Mouse (Mus musculus) hindbrain, embryonic 16.5 days (tissue): ENCODE data around the gene Nop10. TPM values are rescaled to one million over a fixed set of nuclear protein-coding genes. Genes with fewer than 3 reads are reported as not detected.
"Not testable (repeated sequence)": the region's sequence is repeated elsewhere in the genome, so short reads cannot be mapped to it uniquely, and the experiment has no call there.

Source experiments
- ATAC-seq: fragments of 200-750 bp; cut with Nextera tagmentation; 2 replicates; pipeline ENCODE4 v1.8.0; 2017; ENCODE audit warnings: moderate TSS enrichment, moderate library complexity
- H3K27ac ChIP-seq: fragments of 300-500 bp; sonication (generic); 2 replicates; pipeline ENCODE4 v1.5.1; 2014; ENCODE audit warnings: low read depth, mild to moderate bottlenecking, control low read depth, low read length, moderate library complexity
- H3K27me3 ChIP-seq: fragments of 300-500 bp; sonication (generic); replicated peaks from 2 replicates; pipeline ENCODE4 v1.6.1; 2014; ENCODE audit warnings: low read length; ENCODE audit not compliant: control insufficient read depth, insufficient read depth
- H3K36me3 ChIP-seq: fragments of 300-500 bp; sonication (generic); 2 replicates; pipeline ENCODE4 v1.6.1; 2014; ENCODE audit warnings: mild to moderate bottlenecking, low read length, moderate library complexity, mixed read lengths; ENCODE audit not compliant: control insufficient read depth, insufficient read depth
- H3K4me1 ChIP-seq: fragments of 300-500 bp; sonication (generic); 2 replicates; pipeline ENCODE4 v1.6.1; 2014; ENCODE audit warnings: low read depth, low read length; ENCODE audit not compliant: control insufficient read depth, insufficient read depth
- H3K4me2 ChIP-seq: fragments of 300-500 bp; sonication (generic); 2 replicates; pipeline ENCODE4 v1.6.1; 2014; ENCODE audit warnings: mild to moderate bottlenecking, low read length, control low read depth, moderate library complexity
- H3K4me3 ChIP-seq: fragments of 300-500 bp; sonication (generic); 2 replicates; pipeline ENCODE4 v1.5.1; 2014; ENCODE audit warnings: mild to moderate bottlenecking, low read length, control low read depth, moderate library complexity
- H3K9ac ChIP-seq: fragments of 300-500 bp; sonication (generic); 2 replicates; pipeline ENCODE4 v1.6.1; 2014; ENCODE audit warnings: low read depth, mild to moderate bottlenecking, control low read depth, low read length, moderate library complexity
- H3K9me3 ChIP-seq: fragments of 300-500 bp; sonication (generic); 2 replicates; pipeline ENCODE4 v1.6.1; 2014; ENCODE audit warnings: mild to moderate bottlenecking, low read length, moderate library complexity; ENCODE audit not compliant: control insufficient read depth
- WGBS: fragments of 180-500 bp; shearing (Covaris S2); extraction: QIAGEN DNeasy Blood & Tissue Kit; methylation state at CpG from one replicate; pipeline ENCODE4 v1.1.7; 2014; 5-methylcytosine and 5-hydroxymethylcytosine counted together
- polyA plus RNA-seq: library from polyadenylated mRNA; unstranded; fragments of >200 nt; fragmentation: Nextera tagmentation; extraction: Ambion mirVana; gene quantifications from 2 replicates; pipeline ENCODE4 v1.2.1, GENCODE M21; 2015

The Nop10 gene
- polyA plus RNA-seq, 1 experiment from 2014 or later: 189 TPM

- no peak for ATAC-seq
- no peak overlapping the region for H3K4me2 ChIP-seq
- H3K27me3 ChIP-seq: no peaks in the 10 kb centered on the region
- WGBS: 93% methylated on average over 2 of the region's 2 CpGs
- no peak overlapping the region for H3K27ac ChIP-seq
- H3K4me3 ChIP-seq: no peak overlapping the region
- no peaks in the 10 kb centered on the region for H3K36me3 ChIP-seq
- H3K9me3 ChIP-seq: no peaks in the 10 kb centered on the region
- no peak overlapping the region for H3K9ac ChIP-seq
- peaks cover 9% of the 10 kb centered on the region for H3K4me1 ChIP-seq
These were observed 11.2 kb downstream of the Nop10 start for GRCm38 (mm10) chr2:112272909-112273308.

DNA sequence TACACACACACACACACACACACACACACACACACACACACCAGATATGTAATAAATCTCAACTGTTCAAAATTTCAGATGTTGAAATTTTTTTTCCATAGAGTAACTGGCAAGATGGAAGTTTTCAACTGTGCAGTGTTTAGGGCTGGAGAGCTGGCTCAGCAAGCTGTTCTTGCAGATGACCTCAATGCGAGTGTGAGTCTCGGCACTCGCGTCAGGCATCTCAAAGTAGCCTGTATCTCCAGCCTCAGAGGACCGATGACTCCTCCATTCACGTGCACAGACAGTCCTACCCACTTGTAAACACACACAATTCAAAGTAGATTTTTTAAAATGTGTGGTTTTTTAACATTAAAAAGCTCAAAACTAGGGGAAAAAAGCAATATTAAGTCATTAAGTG, 11.7 kb downstream of the Nop10 start:
- Histone ChIP-seq H3K4me3 (no peak overlapping the region), H3K9ac (no peak overlapping the region), H3K27ac (no peak overlapping the region), H3K9me3 (no peaks in the 10 kb centered on the region), H3K36me3 (no peaks in the 10 kb centered on the region), H3K4me2 (no peak overlapping the region), H3K4me1 (peaks cover 6% of the 10 kb centered on the region), H3K27me3 (no peaks in the 10 kb centered on the region)
- 94% methylated on average over 6 of the region's 6 CpGs for WGBS
- no peak for ATAC-seq

DNA sequence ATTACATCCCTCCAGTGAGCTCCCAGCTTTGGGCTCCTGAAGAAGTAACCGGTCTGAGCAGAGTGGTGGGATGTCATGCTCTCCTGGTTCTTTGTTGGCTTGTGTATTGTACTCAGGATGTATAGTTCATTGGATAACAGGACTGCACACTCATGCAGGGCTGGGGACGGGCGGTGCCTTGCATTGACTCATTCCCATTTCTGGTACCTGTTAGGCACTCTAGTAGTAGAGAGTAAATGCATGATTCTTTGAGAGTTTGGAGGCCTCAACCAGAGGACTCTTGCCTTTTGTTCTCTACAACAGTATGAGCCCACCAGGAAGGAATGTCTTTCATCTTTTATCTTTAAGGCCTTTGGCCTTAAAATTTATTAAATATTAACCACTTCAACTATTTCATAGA, 15.1 kb downstream of the Nop10 start:
- no peaks in the 10 kb centered on the region for H3K9me3 ChIP-seq
- no peaks in the 10 kb centered on the region for H3K27me3 ChIP-seq
- ATAC-seq: no peak
- H3K4me2 ChIP-seq: no peak overlapping the region
- H3K4me3 ChIP-seq: no peak overlapping the region
- no peak overlapping the region for H3K9ac ChIP-seq
- no peaks in the 10 kb centered on the region for H3K4me1 ChIP-seq
- 85% methylated on average over 3 of the region's 3 CpGs for WGBS
- no peaks in the 10 kb centered on the region for H3K36me3 ChIP-seq
- H3K27ac ChIP-seq: no peak overlapping the region

DNA sequence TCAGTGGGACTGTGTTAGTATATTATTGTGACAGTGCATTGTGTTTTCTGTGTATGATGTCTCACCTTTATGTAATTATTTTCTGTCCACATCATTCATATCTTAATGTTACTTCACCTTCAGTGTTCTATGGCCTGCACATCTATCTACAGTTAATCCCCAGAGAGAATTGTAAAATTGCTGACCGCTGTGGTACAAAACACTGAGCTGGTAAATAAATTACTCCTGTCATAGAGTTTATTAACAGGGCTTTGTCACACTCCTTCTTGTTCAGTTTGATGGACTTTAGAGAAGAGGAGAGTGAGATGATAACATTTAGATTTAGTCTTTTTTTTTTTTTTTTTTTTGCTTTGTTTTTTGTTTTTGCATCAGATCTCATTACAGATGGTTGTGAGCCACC, 21.1 kb downstream of the Nop10 start:
- Histone ChIP-seq H3K4me2 (no peak overlapping the region), H3K27me3 (no peaks in the 10 kb centered on the region), H3K4me3 (no peak overlapping the region), H3K9ac (no peak overlapping the region), H3K36me3 (no peaks in the 10 kb centered on the region), H3K27ac (no peak overlapping the region), H3K9me3 (no peaks in the 10 kb centered on the region), H3K4me1 (peaks cover 8% of the 10 kb centered on the region)
- 80% methylated on average over 1 of the region's 1 CpGs for WGBS
- ATAC-seq: no peak

- peak overlapping the region; percentile 87 for H3K4me2 ChIP-seq
- peak overlapping the region; percentile 42 for H3K4me3 ChIP-seq
- under 1% methylated on average over 21 of the region's 21 CpGs for WGBS
- no peaks in the 10 kb centered on the region for H3K27me3 ChIP-seq
- no peaks in the 10 kb centered on the region for H3K9me3 ChIP-seq
- no peaks in the 10 kb centered on the region for H3K36me3 ChIP-seq
- H3K4me1 ChIP-seq: peaks cover 8% of the 10 kb centered on the region
- H3K9ac ChIP-seq: peak overlapping the region; percentile 52
- no peak overlapping the region for H3K27ac ChIP-seq
- peak; percentile 90 for ATAC-seq
These were observed 22.8 kb downstream of the Nop10 start for GRCm38 (mm10) chr2:112284363-112285030.

- Histone ChIP-seq H3K4me3 (peak overlapping the region; percentile 42; the same call in 1 of the 2 replicates), H3K27me3 (no peaks in the 10 kb centered on the region), H3K4me2 (peak overlapping the region; percentile 87), H3K36me3 (no peaks in the 10 kb centered on the region), H3K9me3 (no peaks in the 10 kb centered on the region), H3K9ac (no peak overlapping the region), H3K4me1 (peaks cover 8% of the 10 kb centered on the region), H3K27ac (no peak overlapping the region)
- ATAC-seq: no peak
- 64% methylated on average over 6 of the region's 6 CpGs for WGBS
These were observed 23.3 kb downstream of the Nop10 start for GRCm38 (mm10) chr2:112285031-112285390.

- not testable (repeated sequence) for H3K27me3 ChIP-seq, ATAC-seq, H3K4me3 ChIP-seq, H3K4me1 ChIP-seq, H3K9ac ChIP-seq, H3K4me2 ChIP-seq, H3K9me3 ChIP-seq, H3K27ac ChIP-seq, H3K36me3 ChIP-seq
- 97% methylated on average over 1 of the region's 1 CpGs for WGBS
These were observed 24.3 kb downstream of the Nop10 start for GRCm38 (mm10) chr2:112286062-112286461.

GRCm38 (mm10) chr2:112287059-112287458, 25.3 kb downstream of the Nop10 start:
- Histone ChIP-seq H3K36me3 (no peaks in the 10 kb centered on the region), H3K4me1 (peaks cover 8% of the 10 kb centered on the region), H3K9ac (no peak overlapping the region), H3K27ac (no peak overlapping the region), H3K4me2 (no peak overlapping the region), H3K27me3 (no peaks in the 10 kb centered on the region), H3K4me3 (no peak overlapping the region), H3K9me3 (no peaks in the 10 kb centered on the region)
- no peak for ATAC-seq
- WGBS: 67% methylated on average over 4 of the region's 4 CpGs

DNA sequence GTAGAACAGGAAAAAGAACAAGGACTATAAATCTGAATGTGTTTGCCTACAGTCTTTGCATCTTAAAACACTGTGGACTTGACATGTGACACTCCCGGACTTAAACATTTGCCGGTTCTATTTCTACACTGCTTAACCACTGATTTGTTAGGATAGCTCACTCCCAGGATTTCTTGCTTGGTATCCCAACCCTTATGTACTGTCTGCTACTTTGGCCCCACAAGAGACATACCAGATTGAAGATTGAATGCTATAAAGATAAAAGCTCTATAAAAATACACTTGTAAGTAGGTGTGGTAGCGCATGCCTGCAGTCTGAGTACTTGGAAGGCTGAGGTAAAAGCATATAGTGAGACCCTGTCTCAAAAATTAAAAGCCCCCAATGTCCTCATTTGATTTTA, 27.8 kb downstream of the Nop10 start:
- Histone ChIP-seq H3K4me1 (peaks cover 4% of the 10 kb centered on the region), H3K4me3 (no peak overlapping the region), H3K27ac (no peak overlapping the region), H3K4me2 (no peak overlapping the region), H3K36me3 (no peaks in the 10 kb centered on the region), H3K27me3 (no peaks in the 10 kb centered on the region), H3K9ac (no peak overlapping the region), H3K9me3 (no peaks in the 10 kb centered on the region)
- 95% methylated on average over 3 of the region's 3 CpGs for WGBS
- no peak for ATAC-seq

- H3K27ac ChIP-seq: no peak overlapping the region
- H3K4me3 ChIP-seq: no peak overlapping the region
- no peak overlapping the region for H3K9ac ChIP-seq
- H3K36me3 ChIP-seq: no peaks in the 10 kb centered on the region
- whole genome bisulfite sequencing: 86% methylated on average over 2 of the region's 2 CpGs
- H3K4me2 ChIP-seq: no peak overlapping the region
- no peaks in the 10 kb centered on the region for H3K4me1 ChIP-seq
- no peaks in the 10 kb centered on the region for H3K9me3 ChIP-seq
- ATAC-seq: no peak
- no peaks in the 10 kb centered on the region for H3K27me3 ChIP-seq
These were observed 31.1 kb downstream of the Nop10 start for GRCm38 (mm10) chr2:112292823-112293222.
